Mouse (Mus musculus) spleen, adult 2 months (tissue): ENCODE results near the gene Ntf5.

Experiments
- CTCF ChIP-seq: fragments of 200-500 bp; IDR thresholded peaks from 2 replicates; pipeline ENCODE4 v1.5.1; 2011; ENCODE audit warnings: mild to moderate bottlenecking, inconsistent platforms; ENCODE audit not compliant: insufficient read depth, insufficient read length, insufficient replicate concordance; ENCODE audit errors: extremely low read depth
- POLR2A ChIP-seq: fragments of 200-500 bp; IDR thresholded peaks from 2 replicates; pipeline ENCODE4 v1.6.1; 2011; ENCODE audit warnings: low read depth, low read length, inconsistent platforms

DNA sequence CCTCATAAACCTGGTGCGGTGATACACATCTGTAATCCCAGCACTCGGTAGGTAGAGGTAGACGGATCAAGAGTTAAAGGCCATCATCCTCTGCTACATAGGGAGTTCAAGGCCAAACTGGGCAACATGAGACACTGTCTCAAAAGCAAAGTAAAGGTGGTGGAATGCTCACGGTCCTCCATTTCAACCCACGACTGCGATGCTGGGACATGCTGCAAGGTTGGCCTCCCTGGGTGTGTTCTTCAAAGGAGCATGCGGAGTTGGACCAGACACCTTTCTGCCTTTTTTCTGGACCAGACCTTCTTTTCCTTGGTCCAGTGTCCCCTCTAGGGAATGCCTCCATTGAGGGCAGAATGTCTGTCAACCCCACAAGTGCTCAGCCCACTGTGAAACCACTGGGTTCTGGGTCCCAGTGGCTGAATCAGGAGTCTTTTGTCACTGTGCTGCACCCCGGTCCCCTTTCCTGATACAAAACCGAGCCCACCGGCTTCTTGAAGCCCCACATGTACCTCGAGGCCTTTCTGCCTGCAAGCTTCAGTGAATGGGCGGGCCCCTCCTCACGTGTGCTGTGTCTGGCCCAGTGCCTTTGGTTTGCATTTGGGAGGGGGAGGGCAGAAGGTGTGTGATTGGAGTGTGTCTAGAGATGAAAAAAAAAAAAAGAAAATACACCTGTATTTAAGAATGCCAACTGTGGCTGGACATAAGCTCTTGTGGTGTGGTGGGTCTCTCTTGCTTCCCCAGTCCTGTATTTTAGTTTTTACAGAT lies 42.6 kb downstream of the Ntf5 start:
- TF ChIP-seq CTCF (no peak), POLR2A (no peak)
